Mouse (Mus musculus) cerebellum, postnatal 10 days (tissue): ENCODE measurements around the gene Has3.

Source experiments
- DNase-seq, 2 experiments: peaks; one replicate each; pipeline ENCODE4 v3.0.0; 2021; ENCODE audit warnings: mixed read lengths in 2 of 2

The Has3 gene

DNA sequence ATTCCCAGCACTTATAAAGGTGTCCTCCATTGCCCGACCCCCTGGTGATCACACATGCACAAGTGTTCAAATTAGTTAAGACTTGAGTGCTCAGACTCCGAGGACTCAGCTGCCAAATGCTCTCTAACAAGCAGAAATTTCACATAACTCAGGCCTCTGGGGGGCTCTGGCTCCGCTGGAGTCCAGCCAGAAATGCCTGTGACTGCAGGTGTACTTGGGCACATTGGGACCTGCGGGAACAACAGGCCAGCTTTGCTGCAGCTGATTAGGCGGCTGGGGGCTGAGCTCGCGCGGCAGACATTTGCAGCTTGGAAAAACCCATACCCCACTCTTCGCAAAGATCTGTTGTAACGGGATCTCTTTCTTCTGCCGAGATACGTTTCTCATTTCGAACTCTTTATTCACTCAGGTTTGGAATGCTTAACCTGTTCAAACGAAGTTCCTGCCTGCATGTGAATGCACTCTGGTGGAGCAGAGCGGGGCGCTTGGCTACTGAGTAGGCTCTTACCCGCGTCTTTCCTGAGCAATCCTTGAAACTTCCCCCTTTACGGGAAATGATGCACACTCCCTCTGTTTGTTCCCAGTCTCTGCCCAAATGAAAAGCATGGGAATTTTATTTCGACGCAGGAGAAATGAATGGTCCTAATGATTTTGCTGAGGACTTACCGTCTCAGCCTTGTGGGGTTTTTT lies 62.5 kb downstream of the Has3 start:
- peak; percentile 40 to 47 for DNase-seq

DNA sequence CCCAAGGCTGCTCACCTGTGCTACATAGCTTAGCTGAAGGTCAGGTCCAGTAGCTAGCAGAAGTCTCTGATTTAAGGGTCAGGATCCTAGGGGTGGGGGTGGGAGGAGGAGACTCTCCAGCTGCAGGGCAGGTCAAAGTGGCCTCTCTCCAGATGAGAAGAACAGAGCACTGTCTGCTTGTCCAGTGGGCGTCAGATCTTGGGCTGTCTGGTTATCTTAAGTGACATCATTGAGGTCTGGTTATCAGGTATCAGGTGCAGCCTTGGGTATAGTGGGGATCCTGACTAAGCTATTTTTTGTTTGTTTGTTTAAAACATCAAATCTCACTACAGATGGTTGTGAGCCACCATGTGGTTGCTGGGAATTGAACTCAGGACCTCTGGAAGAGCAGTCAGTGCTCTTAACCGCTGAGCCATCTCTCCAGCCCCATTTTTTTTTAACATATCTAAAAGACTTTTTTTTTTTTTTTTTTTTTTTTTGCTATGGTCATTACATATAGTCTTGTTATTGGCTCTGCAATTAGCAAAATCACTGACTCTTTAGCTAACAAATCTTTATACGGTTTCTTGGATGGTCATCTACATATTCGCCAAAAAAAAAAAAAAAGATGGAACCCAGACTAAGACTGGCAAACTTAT lies 63.6 kb downstream of the Has3 start:
- no peak for DNase-seq
